Mouse (Mus musculus) adrenal gland, postnatal 25 days (tissue): ENCODE measurements around the gene Npm3. TPM values are rescaled to one million over a fixed set of nuclear protein-coding genes. Genes with fewer than 3 reads are reported as not detected.

Source experiments
- DNase-seq: peaks from one replicate; pipeline ENCODE4 v3.0.0; 2021; ENCODE audit warnings: mixed read lengths
- total RNA-seq: library from RNA; stranded (reverse); gene quantifications from 2 replicates; pipeline ENCODE4 v1.2.3, GENCODE M21; 2021

Gene Npm3
- total RNA-seq, 1 experiment from 2014 or later, result 34.7 TPM

- DNase-seq, result no peak
These were observed 15.2 kb downstream of the Npm3 start for GRCm38 (mm10) chr19:45734191-45734590.

GRCm38 (mm10) chr19:45733564-45733963, 15.8 kb downstream of the Npm3 start:
- no peak for DNase-seq

- DNase-seq, result no peak
These were observed 17.7 kb downstream of the Npm3 start for GRCm38 (mm10) chr19:45731658-45732057.

- no peak for DNase-seq
These were observed 19.3 kb downstream of the Npm3 start for GRCm38 (mm10) chr19:45730042-45730441.

GRCm38 (mm10) chr19:45727231-45727630, 22.2 kb downstream of the Npm3 start:
- DNase-seq, result no peak

GRCm38 (mm10) chr19:45725677-45726277, 23.6 kb downstream of the Npm3 start:
- DNase-seq, result no peak

GRCm38 (mm10) chr19:45722188-45722587, 27.2 kb downstream of the Npm3 start:
- no peak for DNase-seq

GRCm38 (mm10) chr19:45718286-45718685, 31.1 kb downstream of the Npm3 start:
- DNase-seq, result no peak

GRCm38 (mm10) chr19:45717493-45718220, 31.7 kb downstream of the Npm3 start:
- DNase-seq, result peak; percentile 54

- no peak for DNase-seq
These were observed 40.7 kb downstream of the Npm3 start for GRCm38 (mm10) chr19:45708704-45709103.

Other genes with a start within 250 kb of the Npm3 start
- gene Poll, start 189.1 kb downstream of the Npm3 start, total RNA-seq, result 12.4 and 15.5 TPM in 2 replicates
- 26.2 and 31.8 TPM in 2 replicates for gene Gm17018, start 189.0 kb downstream of the Npm3 start, total RNA-seq
- gene Fbxw4, start 89.3 kb downstream of the Npm3 start, total RNA-seq, result 32.2 and 33.8 TPM in 2 replicates
- not detected in 2 replicates for gene Fgf8, start 6.7 kb downstream of the Npm3 start, total RNA-seq
- 84.7 and 93.9 TPM in 2 replicates for gene Mgea5, start 34.2 kb upstream of the Npm3 start, total RNA-seq
- gene Kcnip2, start 66.5 kb upstream of the Npm3 start, total RNA-seq, result 0.27 TPM in 1 of 2 replicates, not detected in the other
- 16.9 and 19.7 TPM in 2 replicates for gene Armh3, start 248.9 kb upstream of the Npm3 start, total RNA-seq